ENCODE assay signal across 23 mouse cellular contexts in genomic region chr1:92430991-92431390, GRCm38 (mm10). TPM values are rescaled to one million over a fixed set of nuclear protein-coding genes. Genes with fewer than 3 reads are reported as not detected.
"Had no signal": no experiment of that assay in that cellular context is flagged by ENCODE, and none has a peak within 500 bp of the region (broad histone marks: within the 10 kb centered on the region; RNA-seq: fewer than 3 reads in every experiment).

No protein-coding gene starts in this region.

- H3K27me3 ChIP-seq: midbrain, embryonic 12.5 days; neural tube, embryonic 12.5 days; stomach, embryonic 15.5 days had no signal

- H3K4me2 ChIP-seq: lung, embryonic 14.5 days; midbrain, embryonic 12.5 days; neural tube, embryonic 12.5 days; stomach, embryonic 15.5 days had no signal

- H3K9ac ChIP-seq: lung, embryonic 14.5 days; midbrain, embryonic 12.5 days; neural tube, embryonic 12.5 days; stomach, embryonic 15.5 days had no signal

- H3K9me3 ChIP-seq: midbrain, embryonic 10.5 days; midbrain, embryonic 12.5 days; neural tube, embryonic 12.5 days; stomach, embryonic 15.5 days had no signal

- H3K36me3 ChIP-seq: midbrain, embryonic 10.5 days; midbrain, embryonic 12.5 days; neural tube, embryonic 12.5 days; stomach, embryonic 15.5 days had no signal

- H3K4me3 ChIP-seq: midbrain, embryonic 10.5 days; midbrain, embryonic 12.5 days; neural tube, embryonic 12.5 days; stomach, embryonic 15.5 days had no signal

- H3K4me1 ChIP-seq: neural tube, embryonic 12.5 days; stomach, embryonic 15.5 days had no signal

- DNase-seq: lung, adult 18-20 months; lung, embryonic 14.5 days; lung, postnatal 10 days; lung, postnatal 4 days; midbrain, embryonic 14.5 days; right cerebral cortex, postnatal 14 days; thymus, adult 2 months; thymus, postnatal 25 days; thymus, postnatal 4 days had no signal

- H3K27ac ChIP-seq: midbrain, embryonic 12.5 days; neural tube, embryonic 12.5 days; stomach, embryonic 15.5 days; stomach, postnatal 0 days had no signal

RNA-seq across cellular contexts. Expression of gene Olfr1416, which starts 53.9 kb away (rescaled TPM):
- total RNA-seq: megakaryocyte, adult 5-6 weeks; megakaryocyte-erythroid progenitor cell, adult 5-6 weeks; midbrain, postnatal 0 days; monocyte, adult 5-6 weeks had no signal
- polyA plus RNA-seq: lung, embryonic 14.5 days; lung, embryonic 16.5 days; midbrain, embryonic 10.5 days; midbrain, embryonic 12.5 days; midbrain, embryonic 14.5 days; midbrain, postnatal 0 days; neural tube, embryonic 12.5 days; neural tube, embryonic 14.5 days; spleen, adult 2 months; stomach, embryonic 15.5 days; stomach, postnatal 0 days; testis, adult 2 months; thymus, adult 2 months; urinary bladder, adult 2 months had no signal
